Mouse (Mus musculus) frontal cortex, adult (tissue): ENCODE results near the gene Hoxa2.

ENCODE experiments used
- ATAC-seq: cut with Nextera tagmentation; 2 replicates; pipeline ENCODE4 v1.9.2; 2017; ENCODE audit warnings: mild to moderate bottlenecking, moderate library complexity, mixed read lengths; ENCODE audit not compliant: low TSS enrichment

Hoxa2 gene

DNA sequence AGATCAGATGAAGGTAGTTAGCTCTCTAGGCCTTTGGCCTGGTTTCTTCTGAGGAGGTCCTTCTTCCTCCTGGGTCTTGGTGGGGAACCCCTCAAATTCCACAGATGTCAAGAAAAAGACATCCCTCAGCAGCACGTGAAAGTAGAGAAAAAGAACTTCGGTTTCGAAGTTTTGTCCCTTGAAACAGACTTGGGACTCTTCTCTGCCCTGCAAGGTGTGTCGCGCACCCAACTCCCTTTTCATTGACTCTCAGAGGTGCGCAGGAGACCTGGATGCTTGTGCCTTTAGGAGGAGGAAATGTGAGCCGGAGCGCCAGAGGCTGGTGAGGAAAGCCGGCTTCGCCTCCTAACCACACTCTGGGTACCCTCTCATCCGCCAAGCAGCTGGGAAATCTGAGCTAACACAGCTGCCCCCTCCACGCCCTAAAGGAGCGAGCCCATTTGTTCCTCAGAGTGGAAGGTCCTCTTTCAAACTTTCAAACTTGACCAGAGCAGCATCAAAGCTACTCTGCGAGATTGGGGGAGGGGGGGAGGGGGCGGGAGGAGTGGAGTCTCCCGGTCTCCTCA is 14.1 kb downstream of the Hoxa2 start:
- no peak for ATAC-seq

DNA sequence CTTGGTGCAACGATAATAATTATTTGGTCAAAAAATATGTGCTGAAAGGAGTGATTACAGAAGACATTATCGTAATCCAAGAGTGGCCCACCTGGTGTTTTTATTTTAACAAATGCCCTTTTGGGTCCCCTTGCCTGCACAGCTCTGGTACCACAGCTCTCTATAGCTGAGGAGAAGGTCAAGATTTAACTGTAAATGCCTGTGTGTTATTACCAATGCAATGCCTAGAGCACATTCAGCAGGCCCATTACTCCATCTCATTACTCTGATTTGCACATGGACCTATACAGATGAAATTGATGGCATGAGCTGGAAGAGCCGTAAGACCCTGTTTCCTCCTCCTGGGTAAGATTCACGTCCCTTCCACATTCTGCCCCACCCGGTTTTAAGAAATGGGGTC is 25.5 kb downstream of the Hoxa2 start:
- ATAC-seq, result no peak

DNA sequence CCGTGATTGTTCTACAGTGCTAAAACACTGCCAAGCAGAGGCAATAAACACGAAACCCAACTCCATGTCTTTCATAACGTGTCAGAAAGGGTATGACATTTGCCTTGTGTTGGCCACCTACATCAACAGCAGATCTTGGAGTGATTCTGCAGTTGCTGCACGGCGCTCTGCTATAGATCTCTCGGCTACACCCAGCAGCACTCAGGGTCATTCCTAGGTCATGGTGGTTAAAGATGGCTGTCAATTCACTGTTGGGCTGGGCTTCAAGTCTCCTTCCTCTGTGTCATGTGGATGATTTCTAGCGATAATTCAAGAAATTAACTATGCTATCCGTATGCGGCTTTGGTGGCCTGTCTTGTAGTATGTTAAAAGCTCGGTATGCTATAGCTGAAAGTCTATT is 26.1 kb downstream of the Hoxa2 start:
- ATAC-seq, result no peak

DNA sequence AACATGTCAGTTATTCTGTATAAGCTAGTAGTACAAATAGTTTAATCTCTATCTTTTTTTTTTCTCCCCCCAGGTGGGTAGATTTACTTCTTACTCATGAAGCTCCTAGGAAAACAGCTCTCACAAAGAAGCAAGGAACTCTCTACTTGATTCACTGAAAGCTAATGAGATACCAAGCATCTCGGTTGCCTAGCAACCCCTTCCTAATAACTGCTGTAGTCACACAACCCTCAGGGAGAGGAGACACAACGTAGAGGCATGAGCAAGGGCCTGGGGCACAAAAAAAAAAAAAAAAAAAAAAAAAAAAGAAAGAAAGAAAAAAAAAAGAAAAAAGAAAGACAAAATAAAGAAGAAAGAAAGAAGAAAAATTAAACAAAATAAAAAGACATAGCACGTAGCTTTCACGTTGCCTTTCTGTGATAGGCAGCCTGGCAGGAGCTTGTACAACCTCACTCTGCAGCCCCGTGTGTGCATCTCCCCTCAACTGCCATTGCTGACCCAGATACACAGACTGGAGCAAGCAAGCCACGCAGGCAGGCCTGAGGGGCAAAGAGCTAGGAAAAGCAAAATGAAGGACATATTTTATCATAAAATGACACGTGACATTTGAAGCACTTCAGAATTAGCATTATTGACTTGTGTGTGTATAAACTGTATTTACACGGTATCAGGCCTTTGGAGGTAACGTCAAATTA is 26.6 kb downstream of the Hoxa2 start:
- ATAC-seq, result no peak

DNA sequence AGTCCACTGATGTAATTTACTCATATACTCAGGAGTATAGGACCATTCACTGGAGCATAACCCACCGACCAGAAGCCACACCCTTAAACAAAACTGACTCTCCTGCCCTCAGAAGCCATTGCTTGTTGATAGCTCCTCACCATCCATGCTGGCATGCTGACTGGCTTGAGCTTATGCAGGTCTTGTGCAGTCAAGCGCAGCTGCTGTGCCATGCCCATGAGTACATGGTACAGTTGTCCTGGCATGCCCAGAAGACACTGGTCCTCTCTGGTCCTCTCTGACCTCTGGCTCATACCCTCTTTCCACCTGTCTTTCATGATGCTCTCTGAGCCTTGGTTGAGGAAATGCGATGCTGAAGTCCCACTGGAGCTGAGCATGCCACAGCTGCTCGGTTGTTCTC is 41.0 kb downstream of the Hoxa2 start:
- ATAC-seq, result no peak

DNA sequence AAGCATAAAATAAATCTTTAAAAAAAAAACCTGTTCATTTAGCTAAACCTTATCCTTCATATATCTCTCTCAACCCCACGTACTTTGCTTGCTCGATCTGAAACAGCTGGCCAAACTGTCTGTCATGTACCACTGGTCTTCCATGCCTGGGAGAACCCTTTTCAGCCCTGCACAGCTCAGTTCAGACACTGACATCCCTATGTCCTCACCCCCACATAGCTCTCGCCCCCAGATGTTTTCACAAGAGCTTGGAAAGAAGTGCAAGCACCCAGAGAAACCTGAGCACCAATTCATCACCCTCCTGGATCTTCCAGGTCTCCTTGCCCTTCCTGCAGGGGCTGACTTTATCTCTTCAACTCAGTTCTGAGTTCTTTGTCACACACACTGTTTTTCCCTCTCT is 43.5 kb downstream of the Hoxa2 start:
- no peak for ATAC-seq

DNA sequence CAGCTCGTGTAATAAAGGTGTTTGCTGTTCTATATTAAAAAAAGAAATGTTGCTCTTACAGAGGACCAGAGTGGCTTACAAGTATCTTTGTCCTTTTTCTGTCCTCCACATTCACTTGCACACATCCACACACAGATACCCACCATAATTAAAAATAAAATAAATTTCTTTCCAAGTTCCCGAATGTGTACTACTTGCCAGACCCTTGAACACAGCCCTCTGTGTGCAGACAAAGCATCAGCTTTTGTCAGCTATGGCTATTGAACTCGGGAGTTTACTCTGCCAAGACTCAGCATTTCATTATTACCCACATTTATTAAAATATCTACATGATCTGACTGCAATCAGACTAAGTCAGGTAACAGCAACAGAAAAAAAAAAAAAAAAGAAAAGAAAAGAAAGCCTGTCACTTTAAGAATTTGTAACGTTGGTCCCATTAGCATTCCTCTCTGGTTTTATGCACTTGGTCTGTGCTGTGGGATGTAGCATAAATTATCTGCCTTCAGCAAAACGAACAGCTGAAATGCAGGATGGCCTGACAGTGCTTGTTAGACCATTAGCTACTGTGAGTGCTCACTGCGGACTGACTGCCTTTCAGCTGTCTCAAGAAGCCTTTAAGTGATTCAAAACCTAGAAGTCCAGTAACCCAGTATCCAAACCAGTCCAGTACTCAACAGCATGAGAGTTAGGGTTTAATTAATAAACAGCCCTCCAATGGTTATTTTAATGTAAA is 45.6 kb downstream of the Hoxa2 start:
- ATAC-seq, result no peak

DNA sequence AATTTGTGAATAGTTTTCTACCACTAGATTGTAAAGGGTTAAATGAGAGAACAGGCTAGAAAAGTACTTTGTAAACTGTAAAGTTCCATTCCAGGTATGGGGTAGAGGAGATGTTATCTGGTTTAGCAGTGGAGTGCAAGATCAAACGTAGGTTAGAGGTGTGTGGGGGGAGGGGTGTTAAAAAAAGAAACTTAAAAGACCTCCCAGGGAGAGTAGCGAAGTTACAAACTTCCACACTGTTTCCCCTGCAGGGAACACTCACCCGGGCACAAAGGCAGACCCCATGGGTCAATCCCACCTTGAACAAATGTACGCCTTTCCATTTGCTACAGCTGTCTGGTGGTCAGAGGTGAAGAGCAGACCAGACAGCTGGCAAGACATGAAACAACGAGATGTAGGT is 48.7 kb downstream of the Hoxa2 start:
- no peak for ATAC-seq
